Mouse (Mus musculus) brain, embryonic 14.5 days (tissue): ENCODE results near the gene Nrm. TPM values are rescaled to one million over a fixed set of nuclear protein-coding genes. Genes with fewer than 3 reads are reported as not detected.

Source experiments
- DNase-seq: peaks from one replicate; pipeline ENCODE4 v3.0.0-alpha.2; 2011; ENCODE audit warnings: low read depth
- CTCF ChIP-seq: fragments of 200-500 bp; IDR thresholded peaks from 2 replicates; pipeline ENCODE4 v1.5.1; 2012; ENCODE audit warnings: inconsistent platforms, mild to moderate bottlenecking, moderate library complexity, borderline replicate concordance; ENCODE audit not compliant: insufficient read depth, insufficient read length; ENCODE audit errors: extremely low read depth
- POLR2A ChIP-seq: fragments of 200-500 bp; IDR thresholded peaks from 2 replicates; pipeline ENCODE4 v1.6.1; 2012; ENCODE audit warnings: mild to moderate bottlenecking, inconsistent platforms, borderline replicate concordance; ENCODE audit not compliant: poor library complexity, insufficient read depth, insufficient read length, severe bottlenecking; ENCODE audit errors: extremely low read depth
- polyA plus RNA-seq: library from polyadenylated mRNA; depleted of rRNA; stranded (reverse); fragments of >200 nt; gene quantifications from 2 replicates; pipeline ENCODE4 v1.2.3, GENCODE M21; 2012

The Nrm gene
- polyA plus RNA-seq, 1 experiment = 26.9 TPM

DNA sequence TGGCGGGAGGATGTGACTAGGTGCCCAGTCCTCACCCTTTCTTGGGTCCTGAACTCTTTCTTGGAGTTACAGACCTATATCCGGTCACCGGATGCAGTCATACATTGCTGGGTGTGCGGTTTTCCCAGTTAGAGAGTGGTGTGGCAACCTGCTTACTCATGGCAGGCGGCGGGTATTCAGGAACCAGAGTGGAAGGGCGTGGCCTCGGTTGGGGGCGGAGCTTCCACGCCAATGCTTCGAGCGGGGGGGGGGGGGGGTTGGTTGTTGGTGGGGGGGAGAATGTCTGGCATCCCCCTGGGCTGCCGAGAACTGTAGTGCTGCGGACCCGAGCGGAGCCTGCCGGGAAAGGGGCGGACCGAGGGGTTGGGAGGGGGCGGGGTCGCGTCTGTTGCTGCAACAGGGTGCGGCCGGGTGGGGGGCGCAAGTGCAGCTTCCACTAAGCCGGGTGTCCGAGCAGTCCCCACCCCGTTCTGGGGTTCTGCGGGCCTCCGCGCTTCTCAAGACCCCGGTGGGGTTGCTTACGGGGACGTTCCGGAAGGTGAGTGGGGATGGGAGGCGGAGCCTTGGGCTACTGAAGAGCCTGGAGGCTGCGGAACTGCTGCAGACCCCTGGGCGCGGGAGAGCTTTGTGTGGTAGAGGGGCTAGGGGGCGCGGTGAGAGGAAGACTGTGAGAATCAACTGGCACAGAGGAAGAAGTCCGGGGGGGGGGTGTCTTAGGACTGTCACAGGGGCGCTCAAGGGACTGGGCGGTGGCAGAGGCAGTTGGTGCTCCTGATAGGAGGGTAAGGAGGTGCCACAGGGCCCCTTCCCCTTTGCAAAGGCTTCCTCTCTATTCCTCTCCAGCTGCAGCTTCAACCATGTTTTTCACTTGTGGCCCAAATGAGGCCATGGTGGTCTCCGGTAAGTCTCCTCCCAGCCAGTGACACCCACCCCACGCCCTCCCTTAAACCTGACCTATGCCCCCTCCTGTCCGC, 37.9 kb upstream of the Nrm start, which contains the start of gene Flot1:
Gene Flot1 (plus strand): TSS at position 267 of the 974 bp plus-strand sequence.
- peak; percentile 94 for DNase-seq
- no peak for TF ChIP-seq CTCF
- TF ChIP-seq POLR2A = peak; percentile 15; the same call in 1 of the 2 replicates

DNA sequence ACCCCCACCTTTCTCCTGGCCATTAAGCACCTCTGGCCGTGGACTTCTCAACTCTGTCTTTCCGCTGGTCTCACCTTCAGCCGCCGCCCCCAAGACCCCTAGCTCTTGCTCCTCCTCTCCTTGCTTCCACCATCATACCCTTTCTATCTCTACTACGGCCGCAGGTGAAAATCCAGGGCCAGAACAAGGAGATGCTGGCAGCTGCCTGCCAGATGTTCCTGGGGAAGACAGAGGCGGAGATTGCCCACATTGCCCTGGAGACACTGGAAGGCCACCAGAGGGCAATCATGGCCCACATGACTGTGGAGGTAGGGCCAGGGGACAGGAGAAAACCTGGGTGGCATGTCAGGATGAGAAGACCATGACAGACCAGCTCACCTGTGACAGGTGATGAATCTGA, 36.7 kb upstream of the Nrm start:
- DNase-seq = no peak
- TF ChIP-seq CTCF = peak; percentile 15; the same call in 1 of the 2 replicates
- TF ChIP-seq POLR2A = no peak

DNA sequence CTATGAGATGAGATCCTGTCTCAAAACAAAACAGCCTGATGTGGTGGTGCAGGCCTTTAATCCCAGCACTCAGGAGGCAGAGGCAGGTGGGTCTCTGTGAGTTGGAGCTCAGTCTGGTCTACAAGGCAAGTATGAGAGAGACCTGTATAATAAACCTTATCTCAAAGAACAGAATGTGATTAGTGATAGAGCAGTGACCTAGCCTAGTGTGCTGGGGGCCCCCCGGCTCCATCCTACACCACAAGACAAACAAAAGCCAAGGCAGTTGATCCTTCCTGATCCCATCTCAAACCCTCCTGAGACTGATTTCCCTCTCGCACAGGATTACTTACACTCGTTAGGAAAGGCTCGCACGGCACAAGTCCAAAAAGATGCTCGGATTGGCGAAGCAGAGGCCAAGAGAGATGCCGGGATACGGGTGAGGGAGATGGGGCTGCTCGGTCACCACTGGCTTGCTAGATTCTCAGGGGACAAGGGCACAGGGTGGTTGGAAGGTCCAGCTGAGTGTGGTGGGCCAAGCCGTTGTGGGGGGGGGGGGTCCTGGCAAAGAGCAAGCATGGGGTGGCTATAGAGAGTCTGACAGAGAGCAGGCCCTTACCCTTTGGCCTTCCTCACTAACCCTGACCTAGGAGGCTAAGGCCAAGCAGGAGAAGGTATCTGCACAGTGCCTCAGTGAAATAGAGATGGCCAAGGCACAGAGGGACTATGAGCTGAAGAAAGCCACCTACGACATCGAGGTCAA, 35.8 kb upstream of the Nrm start:
- TF ChIP-seq CTCF (no peak), POLR2A (no peak)
- no peak for DNase-seq

DNA sequence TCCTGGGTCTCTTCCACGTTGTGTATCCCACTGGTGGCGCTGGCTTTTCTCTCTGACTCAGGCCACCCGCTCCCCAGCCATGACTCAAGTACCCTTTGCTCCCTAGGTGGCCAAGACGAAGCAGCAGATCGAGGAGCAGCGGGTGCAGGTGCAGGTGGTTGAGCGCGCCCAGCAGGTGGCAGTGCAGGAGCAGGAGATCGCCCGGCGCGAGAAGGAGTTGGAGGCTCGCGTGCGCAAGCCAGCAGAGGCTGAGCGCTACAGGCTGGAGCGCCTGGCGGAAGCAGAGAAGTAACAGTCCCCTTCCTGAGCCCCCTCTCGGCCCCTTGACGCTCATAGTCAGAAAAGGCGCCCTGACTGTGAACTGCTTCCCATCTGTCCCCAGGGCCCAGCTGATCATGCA, 31.4 kb upstream of the Nrm start:
- DNase-seq = peak; percentile 89
- TF ChIP-seq CTCF (peak; percentile 89), POLR2A (no peak)

DNA sequence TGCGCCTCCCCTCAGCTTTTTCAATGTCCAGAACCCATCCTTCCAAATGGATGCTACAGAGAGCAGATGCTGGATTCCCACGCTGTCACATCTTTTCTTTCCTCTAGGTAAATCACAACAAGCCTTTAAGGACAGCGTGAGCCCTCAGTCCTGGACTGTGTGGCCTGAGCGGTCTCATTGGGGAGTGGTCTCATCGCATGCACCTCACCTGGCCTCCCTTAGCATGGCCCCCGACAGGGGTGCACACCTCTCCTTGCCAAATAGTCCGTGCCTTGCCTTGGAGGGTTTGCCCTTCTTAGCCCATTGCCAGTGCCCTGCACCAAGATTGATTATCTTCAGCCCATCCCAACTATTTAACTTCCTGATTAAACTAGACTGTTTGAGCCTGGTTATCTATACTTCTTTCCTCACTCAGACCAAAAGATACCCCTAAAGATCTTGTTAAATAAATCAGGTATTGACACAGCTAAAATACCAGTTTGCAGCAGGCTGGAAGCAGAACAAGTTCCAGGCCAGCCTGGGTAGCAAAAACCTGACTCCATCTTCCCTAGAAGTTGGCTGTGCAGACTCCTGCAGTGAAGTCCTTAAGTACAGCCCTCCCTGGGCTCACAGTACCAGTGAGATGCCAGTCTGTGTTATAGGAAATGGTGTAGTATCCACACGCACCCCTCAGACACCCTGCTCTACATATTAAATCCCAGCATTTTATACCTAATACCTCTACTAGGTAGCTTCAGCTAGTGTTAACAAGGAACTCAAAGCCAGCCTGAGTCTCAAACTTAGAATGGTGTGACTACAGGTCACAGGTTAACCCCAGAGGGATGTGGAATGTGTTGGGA, 28.5 kb upstream of the Nrm start:
- TF ChIP-seq CTCF (no peak), POLR2A (no peak)
- no peak for DNase-seq

DNA sequence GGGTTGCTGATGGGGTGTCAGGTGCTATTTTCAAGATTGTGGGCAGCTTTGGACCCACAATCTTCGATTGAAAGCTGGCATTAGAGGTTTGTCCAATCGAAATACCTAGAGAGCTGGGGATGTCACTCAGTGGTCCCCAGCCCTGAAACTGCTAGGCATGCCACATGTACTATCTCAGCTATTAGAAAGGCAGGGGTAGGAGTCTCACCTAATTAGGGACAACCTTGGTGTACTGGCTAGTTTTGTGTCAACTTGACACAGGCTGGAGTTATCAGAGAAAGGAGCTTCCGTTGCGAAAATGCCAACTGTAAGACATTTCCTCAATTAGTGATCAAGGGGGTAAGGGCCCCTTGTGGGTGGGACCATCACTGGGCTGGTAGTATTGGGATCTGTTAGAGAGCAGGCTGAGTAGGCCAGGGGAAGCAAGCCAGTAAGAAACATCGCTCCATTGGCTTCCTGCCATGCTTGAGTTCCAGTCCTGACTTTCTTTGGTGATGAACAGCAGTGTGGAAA, 27.8 kb upstream of the Nrm start:
- TF ChIP-seq POLR2A (no peak), CTCF (no peak)
- no peak for DNase-seq

DNA sequence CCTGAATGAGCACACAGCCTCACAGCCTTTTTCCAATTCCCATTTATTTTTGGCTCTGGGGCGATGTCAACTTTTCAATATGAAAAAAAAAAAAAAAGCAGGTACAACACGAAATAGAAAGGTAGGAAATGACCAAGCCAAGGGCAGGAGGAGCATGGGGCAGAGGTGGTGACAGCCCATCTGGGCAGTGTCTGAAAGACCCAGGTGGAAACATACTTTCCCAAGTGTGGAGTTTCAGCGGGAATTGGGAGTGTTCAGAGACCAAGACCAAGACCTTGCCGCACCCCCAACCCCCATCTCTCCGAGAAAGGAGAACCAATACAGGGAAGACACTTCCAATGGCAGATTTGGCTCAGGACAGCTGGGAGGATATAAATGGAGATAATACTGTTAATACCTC, 27.2 kb upstream of the Nrm start:
- DNase-seq = no peak

DNA sequence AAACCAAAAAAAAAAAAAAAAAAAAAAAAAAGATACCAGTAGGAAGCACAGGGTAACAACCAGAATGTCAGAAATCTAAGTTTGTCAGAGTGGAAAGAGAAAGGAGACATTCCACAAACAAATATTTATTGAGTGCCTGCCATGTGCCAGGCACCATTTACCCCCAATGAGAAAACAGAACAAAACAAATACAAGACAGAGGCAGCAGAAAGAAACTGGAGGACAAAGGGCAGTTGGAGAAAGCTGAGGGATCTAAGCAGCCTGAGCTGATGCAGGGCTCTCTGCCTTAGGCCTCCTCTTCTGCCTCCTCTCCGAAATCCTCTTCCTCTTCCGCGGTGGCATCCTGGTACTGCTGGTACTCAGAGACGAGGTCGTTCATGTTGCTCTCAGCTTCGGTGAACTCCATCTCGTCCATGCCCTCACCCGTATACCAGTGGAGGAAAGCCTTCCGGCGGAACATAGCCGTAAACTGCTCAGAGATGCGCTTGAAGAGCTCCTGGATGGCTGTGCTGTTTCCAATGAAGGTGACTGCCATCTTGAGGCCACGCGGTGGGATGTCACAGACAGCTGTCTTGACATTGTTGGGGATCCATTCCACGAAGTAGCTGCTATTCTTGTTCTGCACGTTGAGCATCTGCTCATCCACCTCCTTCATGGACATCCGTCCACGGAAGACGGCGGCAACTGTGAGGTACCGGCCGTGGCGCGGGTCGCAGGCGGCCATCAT, 26.3 kb upstream of the Nrm start:
- TF ChIP-seq CTCF = peak; percentile 7; the same call in 1 of the 2 replicates
- no peak for TF ChIP-seq POLR2A
- DNase-seq = peak; percentile 41

More for the DNA sequence above, 27.2 kb upstream of the Nrm start:
- TF ChIP-seq CTCF (no peak), POLR2A (no peak)

DNA sequence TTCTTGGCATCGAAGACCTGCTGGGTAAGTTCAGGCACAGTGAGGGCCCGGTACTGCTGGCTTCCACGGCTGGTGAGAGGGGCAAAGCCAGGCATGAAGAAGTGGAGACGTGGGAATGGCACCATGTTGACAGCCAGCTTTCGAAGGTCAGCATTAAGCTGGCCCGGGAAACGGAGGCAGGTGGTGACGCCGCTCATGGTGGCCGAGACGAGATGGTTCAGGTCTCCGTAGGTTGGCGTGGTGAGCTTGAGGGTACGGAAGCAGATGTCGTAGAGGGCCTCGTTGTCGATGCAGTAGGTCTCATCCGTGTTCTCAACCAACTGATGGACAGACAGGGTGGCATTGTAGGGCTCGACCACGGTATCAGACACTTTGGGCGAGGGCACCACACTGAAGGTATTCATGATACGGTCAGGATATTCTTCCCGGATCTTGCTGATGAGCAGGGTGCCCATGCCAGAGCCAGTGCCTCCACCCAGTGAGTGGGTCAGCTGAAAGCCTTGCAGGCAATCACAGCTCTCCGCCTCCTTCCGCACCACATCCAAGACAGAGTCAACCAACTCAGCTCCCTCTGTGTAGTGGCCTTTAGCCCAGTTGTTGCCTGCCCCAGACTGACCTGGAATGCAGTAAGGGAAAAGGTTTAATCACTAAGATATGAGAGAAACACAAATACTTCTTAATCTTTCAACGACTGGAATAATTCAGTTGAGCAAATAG, 25.5 kb upstream of the Nrm start:
- no peak for DNase-seq
- no peak for TF ChIP-seq POLR2A
- no peak for TF ChIP-seq CTCF

DNA sequence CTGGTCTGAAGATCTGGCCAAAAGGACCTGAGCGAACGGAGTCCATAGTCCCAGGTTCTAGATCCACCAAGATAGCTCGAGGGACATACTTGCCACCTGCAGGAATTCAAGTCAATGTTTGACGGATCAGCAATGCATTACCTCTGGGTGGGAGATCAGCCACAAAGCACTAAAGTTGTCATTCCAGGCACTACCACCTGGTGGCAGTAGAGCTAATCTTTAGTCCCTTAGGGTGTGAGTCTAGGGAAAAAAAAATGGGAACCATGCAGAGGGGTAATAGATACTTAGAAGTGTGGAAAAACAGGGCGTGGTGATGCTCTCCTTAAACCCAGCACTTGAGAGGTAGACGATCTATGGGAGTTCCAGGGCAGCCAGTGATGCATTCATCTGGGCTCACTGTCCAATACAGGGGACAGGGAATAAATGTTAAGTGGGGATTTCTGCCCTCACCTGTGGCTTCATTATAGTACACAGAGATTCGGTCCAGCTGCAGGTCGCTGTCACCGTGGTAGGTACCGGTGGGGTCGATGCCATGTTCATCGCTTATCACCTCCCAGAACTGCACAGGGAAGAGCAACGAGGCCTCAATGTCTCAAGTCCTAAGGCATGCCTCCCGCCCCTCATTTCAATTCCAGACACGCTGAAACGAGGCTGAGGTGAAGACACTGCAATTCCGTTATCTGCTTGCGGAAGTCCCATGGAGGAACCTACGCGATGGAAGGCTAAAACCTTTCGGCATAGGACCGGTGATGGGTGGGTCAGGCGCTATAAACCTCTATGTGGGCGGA, 24.7 kb upstream of the Nrm start:
- DNase-seq = peak; percentile 93
- TF ChIP-seq CTCF (peak; percentile 72; the same call in 1 of the 2 replicates), POLR2A (no peak)
